19 mouse cellular contexts compared by ENCODE assay signal in genomic region chr6:29879579-29879978, GRCm38 (mm10).
"Had no signal": no experiment of that assay in that cellular context is flagged by ENCODE, and none has a peak within 500 bp of the region (broad histone marks: within the 10 kb centered on the region; RNA-seq: fewer than 3 reads in every experiment).

No protein-coding gene starts in this region.

- H3K27ac ChIP-seq: left cerebral cortex, adult 2 months; liver, embryonic 13.5 days; neural tube, embryonic 12.5 days; neural tube, embryonic 15.5 days; stomach, postnatal 0 days had no signal

- H3K36me3 ChIP-seq: liver, embryonic 13.5 days had no signal

- H3K9ac ChIP-seq: liver, embryonic 13.5 days; neural tube, embryonic 12.5 days; neural tube, embryonic 15.5 days had no signal

- H3K4me1 ChIP-seq: liver, embryonic 13.5 days; neural tube, embryonic 12.5 days; neural tube, embryonic 15.5 days had no signal

- DNase-seq: kidney, postnatal 10 days; kidney, postnatal 36 days; layer of hippocampus, postnatal 36 days; liver, embryonic 13.5 days; lung, adult 2 months; lung, postnatal 14 days; lung, postnatal 4 days; midbrain, embryonic 14.5 days; right cerebral cortex, adult 18-20 months; right cerebral cortex, postnatal 14 days; right cerebral cortex, postnatal 4 days; thymus, adult 2 months; thymus, postnatal 14 days; thymus, postnatal 4 days had no signal

- H3K4me3 ChIP-seq: left cerebral cortex, adult 2 months; liver, embryonic 13.5 days; neural tube, embryonic 12.5 days; neural tube, embryonic 15.5 days had no signal

- H3K27me3 ChIP-seq: liver, embryonic 13.5 days; neural tube, embryonic 12.5 days; neural tube, embryonic 15.5 days had no signal

- H3K9me3 ChIP-seq: liver, embryonic 13.5 days; neural tube, embryonic 12.5 days; neural tube, embryonic 15.5 days had no signal

- H3K4me2 ChIP-seq: liver, embryonic 13.5 days; midbrain, embryonic 11.5 days; neural tube, embryonic 12.5 days; neural tube, embryonic 15.5 days had no signal
